Mouse (Mus musculus): ENCODE measurements around the gene Scgb1b18. TPM values are rescaled to one million over a fixed set of nuclear protein-coding genes. Genes with fewer than 3 reads are reported as not detected.
"Not testable (repeated sequence)": the region's sequence is repeated elsewhere in the genome, so short reads cannot be mapped to it uniquely, and the experiment has no call there.

Gene Scgb1b18
- not detected in 2 replicates for polyA plus RNA-seq (2015; fragmentation: Nextera tagmentation; extraction: Ambion mirVana)

DNA sequence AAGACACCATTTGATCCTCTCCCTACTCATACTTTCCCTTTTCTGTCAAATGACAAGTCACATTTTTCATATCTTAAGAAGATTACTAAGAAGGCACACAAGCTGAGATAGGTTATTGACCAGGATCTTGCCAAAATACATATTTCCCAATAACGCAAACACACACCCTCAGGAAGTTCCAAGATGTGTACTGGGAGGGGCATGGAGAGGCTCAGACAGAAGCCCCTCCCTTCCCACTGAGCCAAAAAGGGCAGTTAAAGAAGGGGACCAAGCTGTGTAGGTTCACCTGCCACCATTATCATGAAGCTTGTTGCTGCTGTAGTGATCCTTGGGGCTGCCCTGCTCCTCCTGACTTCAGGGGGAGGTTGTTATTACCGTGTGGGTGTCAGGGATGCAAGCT is at the start of gene Scgb1b18:
Gene Scgb1b18 (plus strand): TSS at position 301 of the 400 bp plus-strand sequence.
- H3K9ac ChIP-seq; H3K27me3 ChIP-seq; H3K9me3 ChIP-seq (replicated peaks); H3K4me2 ChIP-seq; H3K36me3 ChIP-seq; H3K27ac ChIP-seq; H3K4me3 ChIP-seq (replicated peaks); H3K4me1 ChIP-seq (replicated peaks); ATAC-seq (ENCODE audit: low read depth); DNase-seq: not testable (repeated sequence)
- no CpG with 5 or more reads among the region's 2 CpGs for WGBS (ENCODE audit: insufficient replicate concordance)

DNA sequence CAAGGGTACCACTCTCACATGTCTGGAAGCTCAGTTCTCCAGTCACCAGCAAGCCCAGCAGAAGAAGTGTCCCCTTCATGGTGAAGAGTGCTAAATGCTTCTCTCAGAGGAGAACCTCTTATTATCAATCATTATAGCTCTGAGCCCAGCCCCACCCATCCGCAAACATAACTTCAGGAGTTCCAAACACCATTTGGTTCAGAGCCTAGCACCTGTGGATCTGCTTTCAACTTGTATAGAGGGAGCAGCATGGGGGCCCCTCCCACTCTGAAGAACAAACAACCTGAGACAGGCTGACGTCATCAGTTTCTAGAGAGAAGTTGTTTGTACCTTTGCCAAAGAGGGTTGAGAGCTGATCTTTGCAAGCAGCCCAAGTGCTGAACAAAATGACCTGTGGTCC is 11.6 kb upstream of the Scgb1b18 start, which contains the start of gene Scgb2b18:
Gene Scgb2b18 (minus strand): TSS at position 101 of the 400 bp plus-strand sequence.
- WGBS (ENCODE audit: insufficient replicate concordance) = 63% methylated on average over 2 of the region's 2 CpGs
- DNase-seq; H3K27ac ChIP-seq; H3K27me3 ChIP-seq; ATAC-seq (ENCODE audit: low read depth); H3K4me1 ChIP-seq (replicated peaks); H3K4me3 ChIP-seq (replicated peaks); H3K4me2 ChIP-seq; H3K9ac ChIP-seq; H3K9me3 ChIP-seq (replicated peaks); H3K36me3 ChIP-seq: not testable (repeated sequence)

Other genes starting within 250 kb of the Scgb1b18 start
- not detected in 2 replicates for gene Scgb2b17, start 129.0 kb upstream of the Scgb1b18 start, polyA plus RNA-seq (2015; fragmentation: Nextera tagmentation; extraction: Ambion mirVana)
- not detected in 2 replicates for gene Scgb1b17, start 122.1 kb upstream of the Scgb1b18 start, polyA plus RNA-seq (2015; fragmentation: Nextera tagmentation; extraction: Ambion mirVana)
- gene Scgb2b18, start 11.7 kb upstream of the Scgb1b18 start, polyA plus RNA-seq (2015; fragmentation: Nextera tagmentation; extraction: Ambion mirVana) = not detected in 2 replicates
- not detected in 2 replicates for gene Scgb2b19, start 94.8 kb downstream of the Scgb1b18 start, polyA plus RNA-seq (2015; fragmentation: Nextera tagmentation; extraction: Ambion mirVana)
- not detected in 2 replicates for gene Scgb1b19, start 101.7 kb downstream of the Scgb1b18 start, polyA plus RNA-seq (2015; fragmentation: Nextera tagmentation; extraction: Ambion mirVana)
- gene Scgb2b20, start 180.8 kb downstream of the Scgb1b18 start, polyA plus RNA-seq (2015; fragmentation: Nextera tagmentation; extraction: Ambion mirVana) = not detected in 2 replicates
- gene Scgb1b20, start 187.7 kb downstream of the Scgb1b18 start, polyA plus RNA-seq (2015; fragmentation: Nextera tagmentation; extraction: Ambion mirVana) = not detected in 2 replicates